Comparison of ENCODE assay signal across 11 mouse cellular contexts in the genomic region with DNA sequence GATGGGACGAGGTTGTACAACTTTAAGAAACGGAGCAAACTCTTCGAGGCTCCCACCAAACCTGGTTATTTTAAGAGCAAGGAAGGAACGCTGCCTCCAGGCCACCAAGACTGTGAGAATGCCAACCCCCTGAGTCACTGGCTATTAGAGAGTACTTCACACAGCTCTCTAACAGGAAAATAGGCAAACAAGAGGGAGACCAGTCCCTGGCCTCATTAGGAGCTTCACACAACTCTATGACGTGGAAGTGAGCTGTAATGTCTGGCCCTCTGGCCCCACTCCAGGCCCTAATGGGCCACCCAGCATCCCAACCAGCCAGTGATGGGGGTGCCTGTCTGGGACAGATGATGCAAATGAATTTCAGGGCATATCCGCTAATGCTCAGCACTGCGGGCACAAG. TPM values are rescaled to one million over a fixed set of nuclear protein-coding genes. Genes with fewer than 3 reads are reported as not detected.
DNase-seq lines count a peak whose midpoint lies in the region; ATAC-seq and TF ChIP-seq lines count a peak whose summit lies in the region.
"Had no signal": no experiment of that assay in that cellular context is flagged by ENCODE, and none has a peak within 500 bp of the region (broad histone marks: within the 10 kb centered on the region; RNA-seq: fewer than 3 reads in every experiment).

No protein-coding gene starts in this region.

- H3K27me3 ChIP-seq in limb, embryonic 14.5 days (ENCODE audit: control insufficient read depth, insufficient read depth, low read length): no peaks in the 10 kb centered on the region
- no peaks in the 10 kb centered on the region for H3K27me3 ChIP-seq in kidney, embryonic 16.5 days (ENCODE audit: insufficient read depth, low read length)
- H3K27me3 ChIP-seq in hindbrain, embryonic 16.5 days (replicated peaks; ENCODE audit: control insufficient read depth, insufficient read depth, low read length): no peaks in the 10 kb centered on the region
- H3K27me3 ChIP-seq: hindbrain, embryonic 15.5 days had no signal

- intact Hi-C loops in gastrocnemius, postnatal 36 days (cut with DNase I): loop anchor here (2.0 kb wide), 1 partner anchor 17 kb away; the partner anchor contains the start of gene Synm

- no peaks in the 10 kb centered on the region for H3K9me3 ChIP-seq in limb, embryonic 14.5 days (ENCODE audit: control insufficient read depth, low read length)
- H3K9me3 ChIP-seq in kidney, embryonic 16.5 days (ENCODE audit: low read length): no peaks in the 10 kb centered on the region
- H3K9me3 ChIP-seq in hindbrain, embryonic 16.5 days (ENCODE audit: control insufficient read depth, low read length): no peaks in the 10 kb centered on the region
- H3K9me3 ChIP-seq: hindbrain, embryonic 15.5 days had no signal

- DNase-seq in urinary bladder, postnatal 14 days (ENCODE audit: low spot score): peak; percentile 55
- no peak for DNase-seq in urinary bladder, postnatal 10 days (ENCODE audit: low spot score)
- DNase-seq in gastrocnemius, postnatal 36 days: peak; percentile 27 to 39
- DNase-seq in limb, embryonic 14.5 days (ENCODE audit: low spot score): peak; percentile 37
- peak; percentile 56 for DNase-seq in testis, postnatal 10 days (ENCODE audit: low spot score)
- DNase-seq in right cerebral cortex, postnatal 36 days (ENCODE audit: low spot score in 2 of 2): no peak

- H3K27ac ChIP-seq in limb, embryonic 14.5 days (replicated peaks; ENCODE audit: low read depth, low read length): peak overlapping the region; percentile 65; the same call in 1 of the 2 replicates
- H3K27ac ChIP-seq in kidney, embryonic 16.5 days (ENCODE audit: low read length): no peak overlapping the region
- H3K27ac ChIP-seq in hindbrain, embryonic 16.5 days (ENCODE audit: low read depth, low read length): no peak overlapping the region
- H3K27ac ChIP-seq: hindbrain, embryonic 15.5 days; left cerebral cortex, adult 2 months had no signal

- H3K4me1 ChIP-seq in limb, embryonic 14.5 days (ENCODE audit: control insufficient read depth, insufficient read depth, low read length): peaks cover 17% of the 10 kb centered on the region
- no peaks in the 10 kb centered on the region for H3K4me1 ChIP-seq in kidney, embryonic 16.5 days (ENCODE audit: insufficient read depth, low read length)
- H3K4me1 ChIP-seq in hindbrain, embryonic 16.5 days (ENCODE audit: control insufficient read depth, insufficient read depth, low read depth, low read length): no peaks in the 10 kb centered on the region
- H3K4me1 ChIP-seq: hindbrain, embryonic 15.5 days had no signal

- TF ChIP-seq POLR2A in limb, embryonic 14.5 days (IDR thresholded peaks at IDR 0.05; ENCODE audit: borderline replicate concordance, extremely low read depth, insufficient read depth, insufficient read length): no peak

- ATAC-seq in limb, embryonic 14.5 days (ENCODE audit: low FRiP score, low read depth): no peak
- ATAC-seq in kidney, embryonic 16.5 days (ENCODE audit: low FRiP score, low TSS enrichment): no peak
- ATAC-seq in hindbrain, embryonic 16.5 days: no peak

- H3K9ac ChIP-seq in limb, embryonic 14.5 days (ENCODE audit: low read depth, low read length, severe bottlenecking): no peak overlapping the region
- H3K9ac ChIP-seq in kidney, embryonic 16.5 days (replicated peaks; ENCODE audit: low read length): no peak overlapping the region
- H3K9ac ChIP-seq in hindbrain, embryonic 16.5 days (ENCODE audit: low read depth, low read length): no peak overlapping the region
- H3K9ac ChIP-seq: hindbrain, embryonic 15.5 days had no signal

- no peak overlapping the region for H3K4me3 ChIP-seq in limb, embryonic 14.5 days (replicated peaks; ENCODE audit: low read length)
- no peak overlapping the region for H3K4me3 ChIP-seq in kidney, embryonic 16.5 days (ENCODE audit: low read length)
- no peak overlapping the region for H3K4me3 ChIP-seq in hindbrain, embryonic 16.5 days (ENCODE audit: low read length)
- H3K4me3 ChIP-seq: hindbrain, embryonic 15.5 days; left cerebral cortex, adult 2 months had no signal

- 46% methylated on average over 7 of the region's 7 CpGs for WGBS in limb, embryonic 14.5 days
- WGBS in kidney, embryonic 16.5 days: 74% methylated on average over 7 of the region's 7 CpGs
- 85% methylated on average over 7 of the region's 7 CpGs for WGBS in hindbrain, embryonic 16.5 days

- H3K4me2 ChIP-seq in limb, embryonic 14.5 days (replicated peaks; ENCODE audit: low read depth, low read length, severe bottlenecking): no peak overlapping the region
- H3K4me2 ChIP-seq in kidney, embryonic 16.5 days (replicated peaks; ENCODE audit: low read depth, low read length): no peak overlapping the region
- no peak overlapping the region for H3K4me2 ChIP-seq in hindbrain, embryonic 16.5 days (ENCODE audit: low read length)
- H3K4me2 ChIP-seq: hindbrain, embryonic 15.5 days had no signal

- H3K36me3 ChIP-seq in limb, embryonic 14.5 days (ENCODE audit: control insufficient read depth, insufficient read depth, low read length): no peaks in the 10 kb centered on the region
- no peaks in the 10 kb centered on the region for H3K36me3 ChIP-seq in kidney, embryonic 16.5 days (ENCODE audit: insufficient read depth, low read length)
- no peaks in the 10 kb centered on the region for H3K36me3 ChIP-seq in hindbrain, embryonic 16.5 days (ENCODE audit: control insufficient read depth, insufficient read depth, low read length)
- H3K36me3 ChIP-seq: G1E; hindbrain, embryonic 15.5 days had no signal

RNA-seq across cellular contexts. Expression of gene Synm, which starts 17.8 kb away (rescaled TPM):
- 100 to 1,000 TPM; 254 to 276 TPM for total RNA-seq in gastrocnemius, postnatal 36 days (2021)
- polyA plus RNA-seq in limb, embryonic 14.5 days (2012; rRNA removed): 0.58 and 0.63 TPM in 2 replicates
- 1.2 and 1.4 TPM in 2 replicates for polyA plus RNA-seq in limb, embryonic 14.5 days (2014; fragmentation: Nextera tagmentation; extraction: Ambion mirVana)
- 1.6 and 2.3 TPM in 2 replicates for polyA plus RNA-seq in kidney, embryonic 16.5 days (2015; fragmentation: Nextera tagmentation; extraction: Ambion mirVana)
- polyA plus RNA-seq in hindbrain, embryonic 16.5 days (2015; fragmentation: Nextera tagmentation; extraction: Ambion mirVana): 6.0 and 7.1 TPM in 2 replicates
- polyA plus RNA-seq: G1E had no signal

Comparison
In these comparisons a context has a peak if more than half of its experiments do, and no peak if none do; other contexts are left out.
1. DNase-seq: peak in urinary bladder, postnatal 14 days (single experiment), gastrocnemius, postnatal 36 days (2 of 2), limb, embryonic 14.5 days (single experiment) and testis, postnatal 10 days (single experiment); none in urinary bladder, postnatal 10 days (single experiment) and right cerebral cortex, postnatal 36 days (0 of 2).